Mouse (Mus musculus) limb, embryonic 11.5 days (tissue): ENCODE data around the gene Adamtsl5. TPM values are rescaled to one million over a fixed set of nuclear protein-coding genes. Genes with fewer than 3 reads are reported as not detected.

ENCODE experiments used
- ATAC-seq: fragments of 200-750 bp; cut with Nextera tagmentation; 2 replicates; pipeline ENCODE4 v1.8.0; 2017; ENCODE audit warnings: low read depth; ENCODE audit not compliant: insufficient number of reproducible peaks, low FRiP score, low TSS enrichment
- DNase-seq: peaks from one replicate; pipeline ENCODE4 v3.0.0-alpha.2; 2015; ENCODE audit warnings: low spot score
- H3K27ac ChIP-seq: fragments of 300-500 bp; sonication (generic); replicated peaks from 2 replicates; pipeline ENCODE4 v1.5.1; 2014; ENCODE audit warnings: low read depth, mild to moderate bottlenecking, low read length
- H3K27me3 ChIP-seq: fragments of 300-500 bp; sonication (generic); 2 replicates; pipeline ENCODE4 v1.6.1; 2014; ENCODE audit warnings: mild to moderate bottlenecking, low read length, mixed read lengths; ENCODE audit not compliant: control insufficient read depth, insufficient read depth
- H3K36me3 ChIP-seq: fragments of 300-500 bp; sonication (generic); 2 replicates; pipeline ENCODE4 v1.6.1; 2014; ENCODE audit warnings: mild to moderate bottlenecking, low read length, moderate library complexity, mixed read lengths; ENCODE audit not compliant: control insufficient read depth, insufficient read depth
- H3K4me1 ChIP-seq: fragments of 300-500 bp; sonication (generic); 2 replicates; pipeline ENCODE4 v1.6.1; 2014; ENCODE audit warnings: low read length, mixed read lengths; ENCODE audit not compliant: control insufficient read depth, insufficient read depth
- H3K4me2 ChIP-seq: fragments of 300-500 bp; sonication (generic); 2 replicates; pipeline ENCODE4 v1.6.1; 2014; ENCODE audit warnings: low read depth, mild to moderate bottlenecking, moderate library complexity; ENCODE audit not compliant: severe bottlenecking
- H3K4me3 ChIP-seq: fragments of 300-500 bp; sonication (generic); 2 replicates; pipeline ENCODE4 v1.5.1; 2014; ENCODE audit warnings: low read depth, low read length
- H3K9ac ChIP-seq: fragments of 300-500 bp; sonication (generic); 2 replicates; pipeline ENCODE4 v1.6.1; 2014; ENCODE audit warnings: mild to moderate bottlenecking, low read length
- H3K9me3 ChIP-seq: fragments of 300-500 bp; sonication (generic); 2 replicates; pipeline ENCODE4 v1.6.1; 2016; ENCODE audit warnings: low read length; ENCODE audit not compliant: control insufficient read depth
- WGBS: fragments of 180-500 bp; shearing (Covaris S2); extraction: QIAGEN DNeasy Blood & Tissue Kit; methylation state at CpG from one replicate; pipeline ENCODE4 v1.1.7; 2014; 5-methylcytosine and 5-hydroxymethylcytosine counted together
- polyA plus RNA-seq: library from polyadenylated mRNA; unstranded; fragments of >200 nt; fragmentation: Nextera tagmentation; extraction: Ambion mirVana; gene quantifications from 2 replicates; pipeline ENCODE4 v1.2.1, GENCODE M21; 2014

The Adamtsl5 gene
- polyA plus RNA-seq, 1 experiment from 2014 or later: 0.28 TPM

GRCm38 (mm10) chr10:80313627-80314201 lies 34.5 kb downstream of the Adamtsl5 start:
- no peak overlapping the region for H3K4me2 ChIP-seq
- no peaks in the 10 kb centered on the region for H3K9me3 ChIP-seq
- H3K9ac ChIP-seq: no peak overlapping the region
- ATAC-seq (no peak), DNase-seq (no peak)
- H3K27ac ChIP-seq: no peak overlapping the region
- H3K4me1 ChIP-seq: 0 out of 2 replicates have a peak, but pooled peaks cover 2% of the 10 kb centered on the region
- peaks cover 71% of the 10 kb centered on the region for H3K27me3 ChIP-seq
- H3K4me3 ChIP-seq: no peak overlapping the region
- WGBS: 45% methylated on average over 20 of the region's 20 CpGs
- H3K36me3 ChIP-seq: peaks cover 3% of the 10 kb centered on the region; the same call in 1 of the 2 replicates

GRCm38 (mm10) chr10:80312586-80313504 lies 35.4 kb downstream of the Adamtsl5 start:
- Histone ChIP-seq H3K27me3 (peaks cover 73% of the 10 kb centered on the region), H3K4me1 (0 out of 2 replicates have a peak, but pooled peaks cover 2% of the 10 kb centered on the region), H3K9ac (no peak overlapping the region), H3K36me3 (no peaks in the 10 kb centered on the region), H3K4me3 (no peak overlapping the region), H3K4me2 (no peak overlapping the region), H3K9me3 (no peaks in the 10 kb centered on the region), H3K27ac (no peak overlapping the region)
- WGBS: 61% methylated on average over 54 of the region's 54 CpGs
- no peak for DNase-seq
- no peak for ATAC-seq

GRCm38 (mm10) chr10:80311560-80311959 lies 36.7 kb downstream of the Adamtsl5 start:
- DNase-seq: no peak
- Histone ChIP-seq H3K9me3 (no peaks in the 10 kb centered on the region), H3K36me3 (no peaks in the 10 kb centered on the region), H3K9ac (no peak overlapping the region), H3K27ac (no peak overlapping the region), H3K4me3 (no peak overlapping the region), H3K4me1 (0 out of 2 replicates have a peak, but pooled peaks cover 1% of the 10 kb centered on the region), H3K27me3 (peaks cover 73% of the 10 kb centered on the region), H3K4me2 (no peak overlapping the region)
- no peak for ATAC-seq
- WGBS: 78% methylated on average over 16 of the region's 16 CpGs

DNA sequence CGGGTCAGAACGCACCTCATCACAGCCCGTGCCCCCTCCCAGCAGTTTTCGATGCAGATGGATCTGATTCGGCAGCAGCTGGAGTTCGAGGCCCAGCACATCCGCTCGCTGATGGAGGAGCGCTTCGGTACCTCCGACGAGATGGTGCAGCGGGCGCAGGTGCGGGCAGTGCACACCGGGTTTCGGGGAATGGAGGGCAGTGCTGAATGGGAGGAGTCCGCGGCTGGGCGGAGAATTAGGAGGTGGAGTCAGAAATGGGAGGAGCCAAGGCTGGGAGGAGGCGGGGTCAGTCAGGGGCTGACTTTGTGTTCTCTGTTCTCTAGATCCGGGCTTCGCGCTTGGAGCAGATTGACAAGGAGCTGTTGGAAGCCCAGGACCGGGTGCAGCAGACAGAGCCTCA lies 43.4 kb downstream of the Adamtsl5 start:
- DNase-seq: no peak
- Histone ChIP-seq H3K4me1 (0 out of 2 replicates have a peak, but pooled peaks cover 3% of the 10 kb centered on the region), H3K9me3 (no peaks in the 10 kb centered on the region), H3K4me2 (no peak overlapping the region), H3K36me3 (no peaks in the 10 kb centered on the region), H3K9ac (no peak overlapping the region), H3K27ac (no peak overlapping the region), H3K27me3 (peaks cover 63% of the 10 kb centered on the region), H3K4me3 (no peak overlapping the region)
- no peak for ATAC-seq
- 9% methylated on average over 25 of the region's 25 CpGs for WGBS

- Histone ChIP-seq H3K4me1 (0 out of 2 replicates have a peak, but pooled peaks cover 3% of the 10 kb centered on the region), H3K9ac (no peak overlapping the region), H3K4me3 (no peak overlapping the region), H3K27me3 (peaks cover 66% of the 10 kb centered on the region), H3K27ac (no peak overlapping the region), H3K36me3 (no peaks in the 10 kb centered on the region), H3K4me2 (no peak overlapping the region), H3K9me3 (no peaks in the 10 kb centered on the region)
- DNase-seq (no peak), ATAC-seq (no peak)
- 17% methylated on average over 12 of the region's 12 CpGs for WGBS
Measured at GRCm38 (mm10) chr10:80304458-80304857, 43.8 kb downstream of the Adamtsl5 start.

GRCm38 (mm10) chr10:80302471-80302881 lies 45.7 kb downstream of the Adamtsl5 start:
- 15% methylated on average over 9 of the region's 9 CpGs for WGBS
- Histone ChIP-seq H3K4me2 (no peak overlapping the region), H3K9ac (no peak overlapping the region), H3K36me3 (no peaks in the 10 kb centered on the region), H3K27ac (no peak overlapping the region), H3K4me1 (0 out of 2 replicates have a peak, but pooled peaks cover 3% of the 10 kb centered on the region), H3K27me3 (peaks cover 77% of the 10 kb centered on the region), H3K9me3 (no peaks in the 10 kb centered on the region), H3K4me3 (no peak overlapping the region)
- ATAC-seq (no peak), DNase-seq (no peak)

- WGBS: 43% methylated on average over 5 of the region's 5 CpGs
- no peaks in the 10 kb centered on the region for H3K9me3 ChIP-seq
- H3K4me3 ChIP-seq: no peak overlapping the region
- H3K4me1 ChIP-seq: 0 out of 2 replicates have a peak, but pooled peaks cover 3% of the 10 kb centered on the region
- ATAC-seq (no peak), DNase-seq (no peak)
- H3K9ac ChIP-seq: no peak overlapping the region
- H3K27ac ChIP-seq: no peak overlapping the region
- no peaks in the 10 kb centered on the region for H3K36me3 ChIP-seq
- H3K4me2 ChIP-seq: no peak overlapping the region
- H3K27me3 ChIP-seq: peaks cover 75% of the 10 kb centered on the region
Measured at GRCm38 (mm10) chr10:80302082-80302355, 46.2 kb downstream of the Adamtsl5 start.

DNA sequence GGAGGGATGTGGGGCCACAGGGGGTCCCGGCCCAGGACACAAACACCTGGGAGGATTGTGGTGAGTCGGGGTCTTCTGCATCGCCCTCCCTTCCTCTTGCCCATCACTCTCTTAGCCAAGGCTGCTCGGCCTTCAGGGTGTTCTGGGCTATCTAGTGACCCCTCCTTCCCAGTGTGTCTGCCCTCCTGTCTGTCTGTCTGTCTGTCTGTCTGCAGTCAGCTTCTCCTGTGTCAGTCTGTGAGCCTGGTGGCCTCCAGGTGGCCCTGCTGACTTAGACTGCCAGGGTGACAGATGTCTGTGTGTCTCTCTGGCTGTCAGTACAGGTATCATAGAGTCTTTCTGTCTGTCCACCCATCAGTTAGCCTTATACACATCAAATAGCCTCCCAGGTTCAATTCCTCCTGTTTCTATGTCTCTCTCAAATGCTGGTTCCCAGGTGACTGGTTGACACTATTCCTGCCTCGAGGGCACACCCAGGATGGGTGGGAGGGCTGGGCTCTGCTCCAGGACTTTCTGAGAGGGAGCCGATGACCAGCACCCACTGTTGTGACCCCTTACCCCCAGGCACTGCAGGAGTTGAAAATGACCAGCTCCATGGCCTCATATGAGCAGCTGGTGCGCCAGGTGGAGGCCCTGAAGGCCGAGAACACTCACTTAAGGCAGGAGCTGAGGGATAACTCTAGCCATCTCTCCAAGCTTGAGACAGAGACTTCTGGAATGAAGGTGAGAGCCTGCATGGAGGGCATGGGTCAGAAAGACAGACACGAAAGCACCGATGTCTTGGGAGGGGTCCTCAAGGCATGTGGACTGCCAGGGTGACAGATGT lies 46.7 kb downstream of the Adamtsl5 start:
- H3K4me1 ChIP-seq: peaks cover 8% of the 10 kb centered on the region
- no peak for DNase-seq
- no peaks in the 10 kb centered on the region for H3K36me3 ChIP-seq
- H3K9me3 ChIP-seq: no peaks in the 10 kb centered on the region
- H3K4me3 ChIP-seq: no peak overlapping the region
- H3K4me2 ChIP-seq: no peak overlapping the region
- no peak overlapping the region for H3K27ac ChIP-seq
- ATAC-seq: no peak
- peaks cover 69% of the 10 kb centered on the region for H3K27me3 ChIP-seq
- no peak overlapping the region for H3K9ac ChIP-seq
- WGBS: 79% methylated on average over 10 of the region's 10 CpGs
